Mouse (Mus musculus): ENCODE results near the gene Gm17174.

GRCm38 (mm10) chr14:51611210-51611609, 19.3 kb upstream of the Gm17174 start, which contains the start of gene Gm17078:
- TF ChIP-seq CTCF (IDR thresholded peaks at IDR 0.05; ENCODE audit: insufficient read depth, low read length) (no peak), POLR2A (IDR thresholded peaks at IDR 0.05; ENCODE audit: borderline replicate concordance, extremely low read depth, low read depth, low read length) (no peak)

Data from lung, adult 2 months (tissue).